Mouse (Mus musculus) embryo, embryonic 10.5 days (tissue): ENCODE measurements at regions not wholly inside any gene's neighbourhood (a gene's known extent, or its start where the extent isn't known, plus 50 kb on each side); places are given as distances from the start of the nearest gene placed in this dataset.
A peak's percentile ranks its signal among the peaks of the same experiment; 100 is the strongest.

Experiments
- DNase-seq: peaks from one replicate; pipeline ENCODE4 v3.0.0-alpha.2; 2015; ENCODE audit warnings: low spot score

DNA sequence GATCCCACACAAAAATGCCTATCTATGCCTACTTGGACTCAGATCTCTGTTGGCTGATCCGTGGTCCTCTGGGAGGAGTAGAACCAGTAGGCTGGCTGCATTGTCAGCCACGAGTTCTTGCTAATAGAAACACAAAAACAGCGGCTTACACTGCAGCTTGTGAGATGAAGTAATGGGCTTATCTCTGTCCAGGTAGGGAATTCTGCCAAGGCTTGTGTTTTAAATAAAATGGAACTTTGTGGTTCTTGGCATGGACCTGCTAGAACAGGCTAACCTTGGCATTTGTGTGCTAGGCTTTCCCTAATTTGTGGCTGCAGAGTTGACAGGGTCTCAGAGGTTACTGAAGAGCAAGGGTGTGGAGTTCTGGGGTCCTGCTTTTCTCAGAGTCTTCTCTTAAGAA, 242.1 kb upstream of the Auts2 start:
- DNase-seq: no peak

DNA sequence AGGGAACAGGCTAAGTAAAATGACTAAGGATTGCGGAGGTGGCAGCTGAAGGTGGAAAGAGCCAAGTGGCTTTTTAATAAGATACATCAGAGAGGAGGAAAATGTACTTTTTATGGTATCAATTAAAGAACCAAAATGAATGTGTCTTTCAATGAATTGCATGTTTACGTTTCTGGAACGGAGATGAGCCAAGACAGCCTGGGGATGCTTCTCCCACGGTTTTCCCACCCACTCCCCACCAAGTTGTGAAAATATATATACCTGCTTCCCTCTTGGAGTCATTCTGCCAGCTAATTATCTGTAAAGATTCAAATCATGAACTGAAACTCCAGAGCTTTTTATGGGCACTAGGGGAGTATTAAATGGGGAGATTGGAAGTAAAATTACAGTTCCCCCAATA, 241.6 kb upstream of the Auts2 start:
- DNase-seq: no peak

DNA sequence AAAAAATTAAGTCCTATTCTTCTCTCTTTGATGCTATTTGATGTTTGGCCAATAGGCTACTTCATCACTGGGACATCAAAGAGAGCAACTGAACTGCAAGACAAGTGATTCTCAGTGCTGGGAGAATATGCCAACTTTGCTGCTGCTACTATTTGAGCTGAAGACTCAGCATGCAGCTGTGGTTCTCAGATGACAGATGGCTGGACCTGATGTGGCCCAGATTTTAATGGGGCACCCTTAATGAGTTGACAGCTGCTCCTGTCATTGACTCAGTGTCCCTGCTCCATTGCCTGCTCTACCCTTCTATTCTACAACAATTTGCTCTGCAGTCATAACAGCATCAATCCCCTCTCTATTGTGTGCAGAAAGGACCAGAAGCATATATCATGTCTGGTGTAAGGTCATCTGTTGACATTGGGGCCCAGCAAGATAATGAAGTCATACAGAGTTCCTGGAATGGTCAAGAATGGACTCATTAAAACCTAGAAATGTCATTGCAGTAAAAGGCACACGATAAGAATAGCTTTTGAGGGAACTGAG, 231.1 kb upstream of the Auts2 start:
- no peak for DNase-seq

DNA sequence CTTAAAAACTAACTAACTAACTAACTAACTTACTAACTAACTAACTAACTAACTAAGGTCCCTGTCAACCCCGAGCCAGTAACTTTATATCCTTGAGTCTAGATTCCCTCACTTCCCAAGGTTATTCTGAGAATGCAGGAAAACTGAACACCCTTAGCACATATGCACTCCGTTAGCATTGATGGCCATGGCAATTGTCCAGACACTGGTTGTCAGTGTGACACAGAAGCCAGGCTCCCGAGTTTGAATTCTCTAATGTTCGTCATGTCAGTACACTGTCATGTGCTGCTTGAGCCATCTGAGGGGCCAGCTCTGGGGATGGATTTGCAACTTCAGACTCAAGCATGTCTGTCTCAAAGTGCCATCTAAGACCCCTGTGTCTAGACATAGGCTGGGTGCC, 217.3 kb upstream of the Auts2 start:
- no peak for DNase-seq

DNA sequence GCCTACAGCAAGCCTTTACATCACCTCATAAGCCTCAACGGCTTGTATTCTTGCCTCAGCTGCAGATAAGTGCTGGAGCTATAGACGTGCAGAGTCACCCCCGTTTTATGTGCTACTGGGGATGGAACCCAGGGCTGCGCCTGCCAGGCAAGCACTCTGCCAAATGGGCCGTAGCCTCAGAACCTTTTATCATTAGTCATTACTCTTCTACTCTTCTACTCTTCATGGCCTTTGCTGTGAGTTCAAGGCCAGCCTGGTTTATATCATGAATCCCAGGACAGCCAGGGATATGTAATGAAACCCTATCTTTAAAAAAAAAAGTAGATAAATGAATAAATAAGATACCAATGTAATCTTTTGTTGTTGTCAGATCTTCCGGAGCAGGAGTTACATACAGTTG, 216.6 kb upstream of the Auts2 start:
- DNase-seq: no peak

DNA sequence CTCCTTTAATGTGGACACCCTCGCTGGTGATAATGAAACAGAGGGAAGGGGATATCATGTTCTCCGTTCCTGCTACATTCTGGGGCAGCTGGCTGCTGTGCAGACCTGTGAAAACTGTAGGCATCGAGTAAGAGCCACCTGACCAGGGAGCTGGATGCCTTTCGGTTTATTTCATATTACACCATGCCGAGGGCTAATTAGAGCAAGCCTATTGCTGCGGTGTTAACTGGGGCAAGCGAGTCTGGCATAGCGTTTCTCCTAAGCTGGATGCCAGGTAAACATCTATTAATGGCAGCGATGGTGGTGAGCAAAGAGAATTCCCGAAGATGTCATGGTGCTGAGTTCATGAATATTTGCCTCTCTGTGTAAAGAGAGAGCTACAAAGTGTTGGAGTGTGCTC, 215.8 kb upstream of the Auts2 start:
- DNase-seq: no peak

DNA sequence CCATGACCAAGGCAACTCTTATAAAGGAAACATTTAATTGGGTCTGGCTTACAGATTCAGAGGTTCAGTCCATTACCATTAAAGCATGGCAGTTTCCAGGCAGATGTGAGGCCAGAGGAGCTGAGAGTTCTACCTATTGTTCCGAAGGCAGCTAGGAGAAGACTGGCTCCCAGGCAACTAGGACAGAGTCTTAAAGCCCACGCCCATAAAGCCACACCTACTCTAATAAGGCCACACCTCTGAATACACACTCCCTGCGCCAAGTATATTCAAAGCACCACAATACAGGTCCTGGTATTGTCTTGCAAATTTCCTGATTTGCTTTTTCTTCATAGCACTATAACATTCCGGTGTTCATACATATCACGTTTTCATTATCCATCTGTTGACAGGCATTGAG, 194.8 kb upstream of the Auts2 start:
- no peak for DNase-seq

DNA sequence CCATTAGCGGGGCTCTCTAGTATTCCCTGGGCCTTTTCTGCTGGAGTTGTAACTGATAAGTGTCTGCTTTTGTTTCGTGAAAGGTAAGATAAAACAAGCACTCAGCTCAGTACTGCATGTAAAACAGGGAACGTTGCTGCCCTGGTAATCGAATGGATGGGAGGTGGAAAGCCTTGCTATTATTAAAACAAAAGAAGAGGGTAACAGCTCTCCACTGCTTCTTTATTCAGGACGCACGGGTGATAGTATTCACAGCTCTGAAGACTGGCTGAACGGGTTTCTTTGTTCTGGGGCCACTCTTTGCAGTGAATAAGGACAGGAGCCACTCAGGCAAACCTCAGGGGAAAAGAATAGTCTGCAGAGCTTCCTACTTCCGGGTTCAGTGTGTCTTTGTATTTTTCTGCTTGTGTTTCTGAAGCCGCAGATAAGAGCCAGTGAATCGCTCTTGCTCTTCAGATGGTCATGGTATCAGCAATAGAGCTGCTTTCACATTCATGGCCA, 185.6 kb upstream of the Auts2 start:
- DNase-seq: peak; percentile 6

DNA sequence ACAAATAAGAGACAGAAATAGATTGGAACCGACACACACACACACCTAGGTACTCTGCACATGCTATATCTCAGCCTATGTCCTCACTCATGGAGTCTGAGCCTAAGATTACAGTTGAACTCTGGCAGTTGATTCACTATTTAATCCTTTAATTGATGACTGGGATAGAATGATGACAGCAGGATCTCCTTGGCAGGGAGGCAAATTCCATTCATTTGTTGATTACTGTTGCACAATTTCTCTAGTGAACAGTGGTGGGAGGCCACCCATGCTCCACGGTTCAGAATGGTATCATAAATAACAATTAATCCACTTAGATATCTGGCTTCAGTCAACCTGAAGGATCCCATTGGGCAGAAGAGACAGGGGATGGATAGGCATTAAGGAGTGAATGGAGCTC, 181.3 kb upstream of the Auts2 start:
- DNase-seq: no peak

DNA sequence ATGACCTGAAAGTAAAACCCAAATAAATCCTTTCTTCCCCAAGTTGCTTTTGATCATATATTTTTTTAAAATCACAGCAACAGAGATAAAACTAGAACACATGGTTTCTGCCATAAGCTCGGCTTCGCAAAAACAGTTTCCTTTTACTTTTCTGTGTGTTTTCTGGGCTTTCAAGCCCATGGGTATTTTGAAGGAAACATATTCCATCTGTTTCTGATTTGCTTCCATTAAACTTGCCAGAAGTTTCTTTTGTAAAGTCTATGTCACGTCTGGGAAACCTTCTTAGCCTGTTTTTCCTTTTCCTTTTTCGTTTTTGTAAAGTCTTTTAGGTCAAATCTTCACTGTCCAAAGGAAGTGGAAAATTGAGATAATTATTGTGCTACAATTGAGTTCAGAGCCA, 167.2 kb upstream of the Auts2 start:
- no peak for DNase-seq

DNA sequence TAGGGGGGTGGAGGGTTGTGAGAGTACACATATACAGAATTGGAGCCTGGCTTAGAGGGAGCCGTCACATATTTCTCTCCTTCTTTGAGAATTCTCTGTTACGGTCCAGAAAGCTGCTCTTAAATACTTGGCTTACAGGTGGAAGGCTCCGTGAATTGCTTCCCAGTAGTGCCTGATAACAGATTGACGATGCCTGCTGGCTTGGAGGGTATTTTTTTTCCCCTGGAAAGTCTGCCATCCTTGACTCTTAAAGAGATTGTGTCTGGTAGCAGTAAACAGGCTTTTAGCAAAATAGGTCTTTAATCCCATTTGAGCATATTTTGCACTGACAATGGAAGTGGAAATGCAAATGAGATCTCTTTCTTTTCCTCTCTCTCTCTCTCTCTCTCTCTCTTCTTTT, 164.4 kb upstream of the Auts2 start:
- no peak for DNase-seq

DNA sequence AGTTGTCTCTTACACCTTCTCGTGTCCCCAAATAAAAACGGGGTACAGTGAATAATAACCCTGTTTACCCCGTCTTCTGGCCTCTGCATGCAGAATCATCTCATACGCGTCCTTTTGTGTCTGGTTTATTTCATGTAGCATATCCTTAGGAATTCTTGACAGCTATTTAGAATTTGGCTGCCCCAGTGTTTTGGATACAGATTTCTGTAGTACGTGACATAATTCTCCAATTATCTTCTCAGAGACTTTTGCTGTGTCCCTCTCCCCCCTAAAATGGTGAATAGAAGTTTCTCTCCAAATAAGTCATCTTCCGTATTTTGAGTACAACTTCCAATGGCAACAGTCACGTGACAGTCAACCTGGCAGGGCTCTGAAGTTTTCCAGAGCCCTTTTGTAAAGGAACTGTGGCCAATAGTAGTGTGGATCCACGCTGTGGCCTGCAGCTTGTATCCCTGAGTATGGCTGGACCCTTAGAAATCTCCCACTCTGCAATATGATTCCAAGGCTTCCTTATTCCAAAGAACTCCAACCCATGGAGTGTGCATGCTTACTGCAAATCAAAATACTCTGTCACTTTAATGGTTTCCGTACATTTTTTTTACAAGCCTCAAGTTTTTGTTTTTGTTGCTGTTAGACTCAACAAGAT, 160.4 kb upstream of the Auts2 start:
- no peak for DNase-seq

DNA sequence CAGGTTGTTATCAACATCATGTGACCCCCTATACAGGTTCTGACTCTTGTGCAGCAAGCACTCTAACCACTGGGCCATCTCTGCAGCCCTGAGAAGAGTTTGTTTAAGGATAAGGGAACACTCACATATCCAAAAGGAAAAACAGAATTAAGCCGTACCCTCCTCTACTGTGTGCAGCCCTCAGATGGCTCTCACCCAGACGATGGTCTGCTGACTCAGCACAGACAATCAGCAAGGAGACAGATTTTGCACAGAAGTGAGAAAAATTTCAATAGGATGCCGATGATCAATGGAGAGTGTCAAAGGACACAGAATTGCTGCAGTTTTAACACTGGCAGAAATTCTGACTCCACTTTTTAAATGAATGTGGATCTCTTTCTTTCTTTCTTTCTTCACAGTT, 159.4 kb upstream of the Auts2 start:
- DNase-seq: no peak

DNA sequence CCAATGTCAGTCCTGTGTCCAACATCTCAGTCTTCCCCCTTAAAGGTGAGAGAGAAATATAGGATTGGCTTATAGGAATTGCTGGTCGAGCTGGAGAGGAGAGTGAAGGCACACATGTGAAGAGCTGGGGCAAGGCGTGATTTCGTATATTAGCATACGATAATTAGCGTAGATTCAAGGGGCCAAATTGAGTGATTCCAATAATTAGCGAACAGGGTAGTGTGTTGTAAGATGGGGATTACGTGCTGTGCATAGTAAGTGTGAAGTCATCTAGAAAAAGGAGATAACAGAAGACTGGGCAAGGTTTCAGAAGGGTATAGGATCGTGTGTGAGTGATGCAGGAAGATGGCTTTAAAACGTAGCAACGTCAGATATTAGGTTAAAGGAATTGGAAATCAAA, 147.6 kb upstream of the Auts2 start:
- no peak for DNase-seq

DNA sequence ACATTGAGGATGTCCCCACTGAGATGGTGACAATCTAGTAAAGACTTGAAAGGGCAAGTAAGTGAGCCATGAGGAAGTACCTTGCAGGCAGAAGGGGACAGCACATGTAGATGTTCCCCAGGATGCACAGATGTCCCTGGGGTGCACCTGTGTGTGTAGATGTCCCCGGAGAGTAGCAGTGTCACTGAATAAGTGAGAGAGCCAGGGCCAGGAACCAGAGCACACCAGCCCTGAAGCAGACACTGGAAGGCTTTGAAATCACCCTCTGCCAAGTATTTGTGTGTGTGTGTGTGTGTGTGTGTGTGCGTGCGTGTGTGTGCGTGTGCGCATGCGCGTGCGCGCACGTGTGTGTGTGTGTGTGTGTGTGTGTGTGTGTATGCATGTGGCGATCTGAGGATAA, 132.1 kb upstream of the Auts2 start:
- DNase-seq: no peak

DNA sequence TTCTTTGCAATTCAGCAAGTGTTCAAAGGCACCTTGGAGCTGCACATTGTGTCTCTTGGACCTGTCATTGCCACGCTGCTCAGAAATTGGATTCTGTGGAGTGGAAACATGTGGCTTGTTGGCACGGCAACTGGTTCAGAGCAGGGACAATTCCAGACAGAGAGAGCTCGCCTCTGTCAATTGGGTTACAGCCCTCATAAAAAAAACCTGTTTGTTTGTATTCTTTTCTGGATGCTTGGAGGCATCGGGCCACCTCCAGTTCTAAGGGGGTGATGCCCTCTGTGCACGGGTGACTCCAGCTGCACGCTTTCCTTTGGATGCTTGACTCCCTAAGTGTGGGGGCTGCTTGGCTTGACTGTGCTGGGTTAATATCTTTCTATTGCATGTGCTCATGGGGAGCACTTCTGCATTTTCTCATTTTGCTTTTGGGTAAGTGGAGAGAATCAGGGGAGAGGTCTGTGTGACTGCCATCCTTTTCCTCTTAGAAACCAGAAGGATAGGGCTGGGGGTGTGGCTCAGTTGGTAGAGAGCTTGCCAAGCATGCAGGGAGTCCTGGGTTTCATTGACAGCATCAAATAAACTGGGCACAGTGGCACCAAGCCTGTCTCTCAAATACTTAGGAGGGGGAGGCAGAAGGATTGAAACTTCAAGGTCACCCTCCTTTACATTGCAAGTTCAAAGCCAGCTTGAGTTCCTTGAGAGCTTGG, 130.6 kb upstream of the Auts2 start:
- peak; percentile 39 for DNase-seq

DNA sequence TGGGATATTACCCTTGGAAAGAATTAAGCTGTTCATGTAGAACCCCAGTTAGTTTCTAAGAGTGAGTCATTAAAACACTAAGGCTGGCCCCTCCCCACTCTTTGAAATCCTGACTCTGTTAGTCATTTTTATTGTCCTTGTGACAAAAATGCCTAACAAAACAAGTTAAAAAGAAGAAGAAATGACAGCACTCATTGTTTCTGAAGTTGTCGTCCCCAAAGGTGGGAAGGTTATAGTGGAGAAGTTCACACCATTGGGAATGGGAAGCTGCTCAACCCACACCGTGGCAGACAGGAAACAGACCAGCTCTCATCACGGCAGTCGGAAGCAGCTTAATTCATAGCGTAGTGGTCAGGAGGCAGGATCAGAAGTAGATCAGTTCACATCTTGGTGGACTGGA, 128.4 kb upstream of the Auts2 start:
- no peak for DNase-seq

DNA sequence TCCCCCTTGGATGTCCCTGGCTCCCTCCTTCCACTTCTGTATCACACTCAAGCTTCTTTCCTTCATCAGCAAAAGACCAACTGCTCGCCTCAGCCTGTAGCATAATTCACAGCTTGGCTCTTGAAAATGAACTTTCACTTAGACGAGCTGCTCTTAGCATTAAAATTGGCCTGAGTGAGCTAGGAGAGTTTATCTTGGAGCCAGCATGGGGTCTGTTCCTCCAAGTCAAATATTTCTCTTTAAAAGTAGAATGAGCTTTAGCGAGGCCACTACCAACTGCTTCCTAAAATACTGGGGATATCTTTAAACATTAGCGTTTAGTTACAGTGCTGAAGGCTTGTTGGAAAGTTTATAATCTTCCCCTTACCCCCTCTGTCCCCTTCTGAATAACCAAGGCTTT, 124.2 kb upstream of the Auts2 start:
- DNase-seq: no peak

DNA sequence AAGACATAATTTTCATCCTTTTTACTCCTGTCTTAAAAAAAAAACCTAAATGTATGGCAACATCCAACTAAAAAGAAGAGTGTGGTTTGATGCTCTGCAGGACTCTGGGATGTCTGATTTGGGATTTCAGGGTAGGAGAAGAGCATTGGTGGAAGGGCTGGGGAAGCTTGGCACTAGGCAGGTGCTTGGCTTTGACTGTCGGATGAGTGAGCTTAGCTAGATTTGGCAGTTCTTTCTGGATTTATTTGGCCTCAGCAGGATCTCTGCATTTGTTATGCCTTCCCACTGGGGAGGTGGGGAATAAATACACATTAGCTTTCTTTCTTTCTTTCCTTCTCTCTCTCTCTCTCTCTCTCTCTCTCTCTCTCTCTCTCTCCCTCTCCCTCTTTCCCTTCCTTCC, 118.1 kb upstream of the Auts2 start:
- no peak for DNase-seq

DNA sequence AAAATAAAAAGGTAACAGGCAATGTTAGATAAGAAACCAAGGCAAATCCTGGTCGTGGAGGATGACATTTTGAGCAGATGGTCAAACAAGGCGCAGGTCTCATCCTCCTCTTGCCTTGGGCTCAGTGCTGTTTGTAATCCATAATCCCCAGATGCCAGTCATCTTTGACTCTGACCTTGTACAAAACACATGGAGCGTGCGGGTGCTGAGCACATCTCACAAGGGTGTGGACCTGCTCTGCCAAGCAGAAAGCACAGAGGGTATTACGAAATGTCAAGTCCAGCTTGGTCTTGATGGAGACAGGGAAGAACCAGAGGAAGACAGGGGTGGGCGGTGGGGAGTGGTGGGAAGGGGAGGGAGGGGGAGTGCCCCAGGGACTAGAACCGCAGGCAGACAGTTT, 116.9 kb upstream of the Auts2 start:
- no peak for DNase-seq

DNA sequence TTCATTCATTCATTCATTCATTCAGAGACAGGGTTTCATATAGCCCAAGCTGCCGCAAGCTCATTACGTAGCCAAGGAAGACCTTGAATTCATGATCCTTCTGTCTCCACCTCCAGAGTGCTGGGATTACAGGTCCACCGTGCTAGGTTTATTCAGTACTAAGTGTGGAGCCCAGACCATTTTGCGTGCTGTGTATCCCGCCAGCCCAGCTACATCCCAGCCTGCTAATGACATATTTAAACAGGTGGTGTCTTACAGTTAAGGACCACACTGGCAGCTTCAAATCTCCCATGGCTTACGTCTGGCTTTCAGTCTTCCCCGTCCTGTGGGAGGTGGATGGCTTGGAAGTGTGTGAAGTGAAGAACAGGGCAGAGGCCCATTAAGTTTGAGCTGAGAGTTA, 111.2 kb upstream of the Auts2 start:
- no peak for DNase-seq

DNA sequence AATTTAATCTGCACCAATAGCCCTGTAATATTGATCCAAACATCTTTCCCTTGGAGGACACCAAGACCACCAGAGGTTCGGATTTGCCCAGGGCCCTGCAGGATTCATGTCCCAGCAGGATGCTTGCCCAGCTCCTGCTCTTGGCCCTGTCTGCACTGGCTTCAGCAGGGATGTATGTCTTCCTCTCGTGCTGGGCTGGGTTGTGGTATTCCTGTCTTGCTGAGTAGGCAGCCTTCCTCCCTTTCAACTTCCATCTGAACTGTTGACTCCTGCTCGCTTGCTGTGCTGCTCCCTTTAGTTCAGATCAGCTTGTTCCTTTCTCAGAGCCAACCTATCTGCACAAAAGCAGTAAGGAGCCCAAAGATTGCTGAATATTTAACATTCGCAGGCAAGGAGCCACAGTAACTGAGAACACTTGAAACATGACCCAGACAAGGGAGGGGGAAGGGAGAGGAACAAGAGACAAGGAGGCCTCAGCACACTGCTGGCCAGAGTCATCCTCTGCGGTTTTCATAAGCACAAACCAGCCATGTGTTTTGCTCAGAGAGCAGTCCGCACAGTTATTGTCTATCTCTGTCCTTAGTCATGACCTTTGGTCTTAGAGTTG, 110.7 kb upstream of the Auts2 start:
- DNase-seq: peak; percentile 23

DNA sequence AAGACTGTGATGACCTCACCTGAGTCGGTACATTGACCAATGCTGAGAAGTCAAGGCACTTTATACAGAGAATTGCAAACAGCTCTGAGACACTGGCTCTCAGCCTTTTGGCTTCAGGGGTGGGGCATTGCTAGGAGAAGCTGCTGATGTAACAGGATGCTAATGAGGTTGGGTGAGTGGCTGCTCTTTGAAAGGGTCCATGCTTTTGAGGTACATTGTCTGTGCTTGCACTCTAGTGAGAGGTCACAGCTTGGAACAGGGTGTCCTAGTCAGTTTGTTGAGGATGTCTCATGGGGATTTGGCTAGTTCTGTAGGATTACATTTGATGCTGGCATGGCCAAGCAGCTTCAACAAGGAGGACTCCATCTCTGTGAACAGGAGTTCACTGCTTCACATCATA, 109.1 kb upstream of the Auts2 start:
- DNase-seq: no peak
